Mouse (Mus musculus) embryonic facial prominence, embryonic 10.5 days (tissue): ENCODE data around the gene 4930412O13Rik. TPM values are rescaled to one million over a fixed set of nuclear protein-coding genes. Genes with fewer than 3 reads are reported as not detected.

ENCODE experiments used
- DNase-seq: peaks from one replicate; pipeline ENCODE4 v3.0.0-alpha.2; 2017; ENCODE audit warnings: low spot score
- H3K27ac ChIP-seq: fragments of 300-500 bp; sonication (generic); replicated peaks from 2 replicates; pipeline ENCODE4 v1.5.1; 2016; ENCODE audit warnings: mild to moderate bottlenecking
- H3K27me3 ChIP-seq: fragments of 300-500 bp; sonication (generic); replicated peaks from 2 replicates; pipeline ENCODE4 v1.6.1; 2016; ENCODE audit warnings: low read depth, mild to moderate bottlenecking; ENCODE audit not compliant: poor library complexity, severe bottlenecking
- H3K36me3 ChIP-seq: fragments of 300-500 bp; sonication (generic); replicated peaks from 2 replicates; pipeline ENCODE4 v1.6.1; 2016; ENCODE audit warnings: mild to moderate bottlenecking, moderate library complexity
- H3K4me1 ChIP-seq: fragments of 300-500 bp; sonication (generic); 2 replicates; pipeline ENCODE4 v1.6.1; 2016
- H3K4me3 ChIP-seq: fragments of 300-500 bp; sonication (generic); 2 replicates; pipeline ENCODE4 v1.5.1; 2016; ENCODE audit warnings: mild to moderate bottlenecking, moderate library complexity
- H3K9me3 ChIP-seq: fragments of 300-500 bp; sonication (generic); 2 replicates; pipeline ENCODE4 v1.6.1; 2016; ENCODE audit warnings: mild to moderate bottlenecking
- WGBS: fragments of 180-500 bp; shearing (Covaris S2); methylation state at CpG from one replicate; pipeline ENCODE4 v1.1.7; 2016; 5-methylcytosine and 5-hydroxymethylcytosine counted together
- polyA plus RNA-seq: library from polyadenylated mRNA; unstranded; fragments of >200 nt; fragmentation: Nextera tagmentation; extraction: Ambion mirVana; gene quantifications from 2 replicates; pipeline ENCODE4 v1.2.1, GENCODE M21; 2016

The 4930412O13Rik gene
- polyA plus RNA-seq, 1 experiment from 2014 or later, result 2.3 TPM

- DNase-seq, result peak; percentile 48
- Histone ChIP-seq H3K36me3 (peaks cover 11% of the 10 kb centered on the region), H3K9me3 (no peaks in the 10 kb centered on the region), H3K4me3 (peak overlapping the region; percentile 63), H3K27me3 (peaks cover 92% of the 10 kb centered on the region), H3K27ac (peak overlapping the region; percentile 37), H3K4me1 (peaks cover 67% of the 10 kb centered on the region)
- 3% methylated on average over 39 of the region's 39 CpGs for WGBS
Observed at GRCm38 (mm10) chr2:9874467-9875219, 6.4 kb upstream of the 4930412O13Rik start.

- Histone ChIP-seq H3K4me3 (peak overlapping the region; percentile 63), H3K27ac (0 out of 2 replicates have a peak overlapping the region, but pooled peaks have one; percentile 37), H3K36me3 (peaks cover 11% of the 10 kb centered on the region), H3K9me3 (no peaks in the 10 kb centered on the region), H3K27me3 (peaks cover 92% of the 10 kb centered on the region), H3K4me1 (peaks cover 73% of the 10 kb centered on the region)
- DNase-seq, result no peak
- 2% methylated on average over 4 of the region's 4 CpGs for WGBS
Observed at GRCm38 (mm10) chr2:9875220-9875619, 5.8 kb upstream of the 4930412O13Rik start.

- H3K27ac ChIP-seq, result no peak overlapping the region
- peaks cover 11% of the 10 kb centered on the region for H3K36me3 ChIP-seq
- peaks cover 77% of the 10 kb centered on the region for H3K4me1 ChIP-seq
- H3K9me3 ChIP-seq, result no peaks in the 10 kb centered on the region
- peak; percentile 23 for DNase-seq
- peaks cover 92% of the 10 kb centered on the region for H3K27me3 ChIP-seq
- 7% methylated on average over 12 of the region's 12 CpGs for WGBS
- H3K4me3 ChIP-seq, result peak overlapping the region; percentile 63
Observed at GRCm38 (mm10) chr2:9875676-9876357, 5.2 kb upstream of the 4930412O13Rik start.

GRCm38 (mm10) chr2:9876621-9877325, 4.3 kb upstream of the 4930412O13Rik start:
- Histone ChIP-seq H3K27me3 (peaks cover 92% of the 10 kb centered on the region), H3K4me3 (peak overlapping the region; percentile 63), H3K9me3 (no peaks in the 10 kb centered on the region), H3K36me3 (peaks cover 7% of the 10 kb centered on the region), H3K27ac (peak overlapping the region; percentile 81), H3K4me1 (peaks cover 77% of the 10 kb centered on the region)
- under 1% methylated on average over 31 of the region's 31 CpGs for WGBS
- peak; percentile 64 for DNase-seq

GRCm38 (mm10) chr2:9877326-9877690, 3.7 kb upstream of the 4930412O13Rik start:
- Histone ChIP-seq H3K4me3 (peak overlapping the region; percentile 63), H3K9me3 (no peaks in the 10 kb centered on the region), H3K27ac (peak overlapping the region; percentile 81), H3K4me1 (peaks cover 77% of the 10 kb centered on the region), H3K36me3 (peaks cover 7% of the 10 kb centered on the region), H3K27me3 (peaks cover 92% of the 10 kb centered on the region)
- WGBS, result under 1% methylated on average over 35 of the region's 35 CpGs
- no peak for DNase-seq

- Histone ChIP-seq H3K4me1 (peaks cover 77% of the 10 kb centered on the region), H3K9me3 (no peaks in the 10 kb centered on the region), H3K36me3 (peaks cover 7% of the 10 kb centered on the region), H3K27ac (peak overlapping the region; percentile 81), H3K4me3 (peak overlapping the region; percentile 63), H3K27me3 (peaks cover 92% of the 10 kb centered on the region)
- DNase-seq, result peak; percentile 57
- WGBS, result under 1% methylated on average over 19 of the region's 19 CpGs
Observed at GRCm38 (mm10) chr2:9877966-9878563, 3.0 kb upstream of the 4930412O13Rik start.

- Histone ChIP-seq H3K36me3 (peaks cover 7% of the 10 kb centered on the region), H3K4me3 (peak overlapping the region; percentile 63), H3K27me3 (peaks cover 92% of the 10 kb centered on the region), H3K27ac (peak overlapping the region; percentile 81), H3K9me3 (no peaks in the 10 kb centered on the region), H3K4me1 (peaks cover 76% of the 10 kb centered on the region)
- under 1% methylated on average over 33 of the region's 33 CpGs for WGBS
- DNase-seq, result peak; percentile 88
Observed at GRCm38 (mm10) chr2:9878564-9879081, 2.4 kb upstream of the 4930412O13Rik start.

GRCm38 (mm10) chr2:9879092-9879491, 2.0 kb upstream of the 4930412O13Rik start:
- DNase-seq, result no peak
- WGBS, result under 1% methylated on average over 22 of the region's 22 CpGs
- H3K27ac ChIP-seq, result peak overlapping the region; percentile 81

GRCm38 (mm10) chr2:9879493-9879892, 1.6 kb upstream of the 4930412O13Rik start:
- peak overlapping the region; percentile 81 for H3K27ac ChIP-seq
- DNase-seq, result peak; percentile 97
- H3K27me3 ChIP-seq, result peaks cover 92% of the 10 kb centered on the region
- under 1% methylated on average over 21 of the region's 21 CpGs for WGBS
- H3K9me3 ChIP-seq, result no peaks in the 10 kb centered on the region
- H3K4me1 ChIP-seq, result peaks cover 76% of the 10 kb centered on the region
- peaks cover 3% of the 10 kb centered on the region for H3K36me3 ChIP-seq
- H3K4me3 ChIP-seq, result peak overlapping the region; percentile 63

More at GRCm38 (mm10) chr2:9879092-9879491, 2.0 kb upstream of the 4930412O13Rik start:
- peak overlapping the region; percentile 63 for H3K4me3 ChIP-seq
- H3K27me3 ChIP-seq, result peaks cover 92% of the 10 kb centered on the region
- peaks cover 7% of the 10 kb centered on the region for H3K36me3 ChIP-seq
- H3K4me1 ChIP-seq, result peaks cover 76% of the 10 kb centered on the region
- no peaks in the 10 kb centered on the region for H3K9me3 ChIP-seq

- H3K36me3 ChIP-seq, result no peaks in the 10 kb centered on the region
- peak overlapping the region; percentile 63 for H3K4me3 ChIP-seq
- peak overlapping the region; percentile 86; the same call in 1 of the 2 replicates for H3K27ac ChIP-seq
- H3K4me1 ChIP-seq, result peaks cover 72% of the 10 kb centered on the region
- H3K27me3 ChIP-seq, result peaks cover 92% of the 10 kb centered on the region
- DNase-seq, result peak; percentile 18
- H3K9me3 ChIP-seq, result no peaks in the 10 kb centered on the region
- WGBS, result 3% methylated on average over 11 of the region's 11 CpGs
Observed at GRCm38 (mm10) chr2:9880271-9880670, 781 bp upstream of the 4930412O13Rik start.

- Histone ChIP-seq H3K4me1 (peaks cover 70% of the 10 kb centered on the region), H3K9me3 (no peaks in the 10 kb centered on the region), H3K27ac (peak overlapping the region; percentile 86), H3K36me3 (no peaks in the 10 kb centered on the region), H3K27me3 (peaks cover 92% of the 10 kb centered on the region), H3K4me3 (peak overlapping the region; percentile 63)
- DNase-seq, result peak; percentile 70
- WGBS, result 0% methylated on average over 13 of the region's 13 CpGs
Observed at GRCm38 (mm10) chr2:9881611-9882023, 565 bp downstream of the 4930412O13Rik start.
